Mouse (Mus musculus): ENCODE results near the gene Ctnnbl1. TPM values are rescaled to one million over a fixed set of nuclear protein-coding genes. Genes with fewer than 3 reads are reported as not detected.

The Ctnnbl1 gene
- polyA plus RNA-seq, 2 experiments from 2014 or later: 64.0 to 74.3 TPM

- no peak for ATAC-seq
Observed at GRCm38 (mm10) chr2:157881939-157882338, 144.7 kb downstream of the Ctnnbl1 start.

GRCm38 (mm10) chr2:157887275-157888025, 150.2 kb downstream of the Ctnnbl1 start:
- peak; percentile 23 for ATAC-seq

GRCm38 (mm10) chr2:157891166-157891565, 154.0 kb downstream of the Ctnnbl1 start:
- no peak for ATAC-seq

- no peak for ATAC-seq
Observed at GRCm38 (mm10) chr2:157897131-157897530, 159.9 kb downstream of the Ctnnbl1 start.

- ATAC-seq: no peak
Observed at GRCm38 (mm10) chr2:157913204-157913636, 176.0 kb downstream of the Ctnnbl1 start.

GRCm38 (mm10) chr2:157913705-157914104, 176.5 kb downstream of the Ctnnbl1 start:
- no peak for ATAC-seq

- ATAC-seq: no peak
Observed at GRCm38 (mm10) chr2:157914105-157914764, 177.0 kb downstream of the Ctnnbl1 start, which contains the start of gene Vstm2l. TSS of gene Vstm2l (plus strand) at chr2:157914653.

- ATAC-seq: no peak
Observed at GRCm38 (mm10) chr2:157914889-157915517, 177.8 kb downstream of the Ctnnbl1 start.

- ATAC-seq: no peak
Observed at GRCm38 (mm10) chr2:157918529-157918928, 181.3 kb downstream of the Ctnnbl1 start.

GRCm38 (mm10) chr2:157921551-157921950, 184.3 kb downstream of the Ctnnbl1 start:
- no peak for ATAC-seq

- ATAC-seq: no peak
Observed at GRCm38 (mm10) chr2:157923406-157923805, 186.2 kb downstream of the Ctnnbl1 start.

- ATAC-seq: no peak
Observed at GRCm38 (mm10) chr2:157924504-157924903, 187.3 kb downstream of the Ctnnbl1 start.

- no peak for ATAC-seq
Observed at GRCm38 (mm10) chr2:157926502-157926901, 189.3 kb downstream of the Ctnnbl1 start.

- no peak for ATAC-seq
Observed at GRCm38 (mm10) chr2:157926927-157927326, 189.7 kb downstream of the Ctnnbl1 start.

GRCm38 (mm10) chr2:157927397-157927796, 190.2 kb downstream of the Ctnnbl1 start:
- no peak for ATAC-seq

GRCm38 (mm10) chr2:157927815-157928214, 190.6 kb downstream of the Ctnnbl1 start:
- ATAC-seq: no peak

GRCm38 (mm10) chr2:157932655-157933054, 195.5 kb downstream of the Ctnnbl1 start:
- ATAC-seq: no peak

- ATAC-seq: no peak
Observed at GRCm38 (mm10) chr2:157935444-157936171, 198.4 kb downstream of the Ctnnbl1 start.

- ATAC-seq: no peak
Observed at GRCm38 (mm10) chr2:157936676-157937075, 199.5 kb downstream of the Ctnnbl1 start.

GRCm38 (mm10) chr2:157940586-157941185, 203.5 kb downstream of the Ctnnbl1 start:
- ATAC-seq: no peak
